Comparison of ENCODE assay signal across 9 mouse cellular contexts in genomic region chr1:89308788-89309187, GRCm38 (mm10).
DNase-seq lines count a peak whose midpoint lies in the region; ATAC-seq lines count a peak whose summit lies in the region.
"Had no signal": no experiment of that assay in that cellular context is flagged by ENCODE, and none has a peak within 500 bp of the region (broad histone marks: within the 10 kb centered on the region; RNA-seq: fewer than 3 reads in every experiment).

No protein-coding gene starts in this region.

- H3K27me3 ChIP-seq in heart, embryonic 13.5 days (replicated peaks) = no peaks in the 10 kb centered on the region

- ATAC-seq in cerebellum, adult (ENCODE audit: insufficient number of reproducible peaks, low FRiP score, low TSS enrichment) = peak; percentile 82
- no peak for ATAC-seq in heart, embryonic 13.5 days (ENCODE audit: extremely low read depth, insufficient number of reproducible peaks, low FRiP score, low TSS enrichment)
- no peak for ATAC-seq in megakaryocyte progenitor cell, adult 5-6 weeks (replicated peaks; ENCODE audit: poor library complexity)

- 0 out of 2 replicates have a peak, but pooled peaks cover 3% of the 10 kb centered on the region for H3K4me1 ChIP-seq in heart, embryonic 13.5 days

- DNase-seq in layer of hippocampus, postnatal 10 days (ENCODE audit: low spot score in 2 of 2) = peak; percentile 53 to 63
- DNase-seq in layer of hippocampus, adult 9-11 months = no peak
- DNase-seq in layer of hippocampus, postnatal 14 days (ENCODE audit: low spot score in 2 of 2) = peak; percentile 29 to 54
- peak; percentile 84 for DNase-seq in retina, postnatal 1 day
- no peak for DNase-seq in spleen, postnatal 4 days (ENCODE audit: low spot score in 2 of 2)

- H3K9ac ChIP-seq in heart, embryonic 13.5 days = no peak overlapping the region

- WGBS in heart, embryonic 13.5 days = 50% methylated on average over 13 of the region's 13 CpGs

- no peaks in the 10 kb centered on the region for H3K36me3 ChIP-seq in heart, embryonic 13.5 days

- H3K4me2 ChIP-seq in heart, embryonic 13.5 days = peak overlapping the region; percentile 28; the same call in 1 of the 2 replicates

- no peak overlapping the region for H3K4me3 ChIP-seq in heart, embryonic 13.5 days
- H3K4me3 ChIP-seq: erythroblast, embryonic 14.5 days had no signal

- no peak overlapping the region for H3K27ac ChIP-seq in heart, embryonic 13.5 days (replicated peaks)

- H3K9me3 ChIP-seq in heart, embryonic 13.5 days = peaks cover 4% of the 10 kb centered on the region; the same call in 1 of the 2 replicates

Comparison
In these comparisons a context has a peak if more than half of its experiments do, and no peak if none do; other contexts are left out.
1. DNase-seq: peak in layer of hippocampus, postnatal 10 days (2 of 2), layer of hippocampus, postnatal 14 days (2 of 2) and retina, postnatal 1 day (single experiment); none in layer of hippocampus, adult 9-11 months (single experiment) and spleen, postnatal 4 days (0 of 2).